Mouse (Mus musculus) forelimb bud, embryonic 11.5 days (tissue): ENCODE measurements around the gene Grb10.
A peak's percentile ranks its signal among the peaks of the same experiment; 100 is the strongest.

Source experiments
- DNase-seq: peaks from one replicate; pipeline ENCODE4 v3.0.0-alpha.2; 2012; ENCODE audit warnings: low read depth, low spot score

Gene Grb10

DNA sequence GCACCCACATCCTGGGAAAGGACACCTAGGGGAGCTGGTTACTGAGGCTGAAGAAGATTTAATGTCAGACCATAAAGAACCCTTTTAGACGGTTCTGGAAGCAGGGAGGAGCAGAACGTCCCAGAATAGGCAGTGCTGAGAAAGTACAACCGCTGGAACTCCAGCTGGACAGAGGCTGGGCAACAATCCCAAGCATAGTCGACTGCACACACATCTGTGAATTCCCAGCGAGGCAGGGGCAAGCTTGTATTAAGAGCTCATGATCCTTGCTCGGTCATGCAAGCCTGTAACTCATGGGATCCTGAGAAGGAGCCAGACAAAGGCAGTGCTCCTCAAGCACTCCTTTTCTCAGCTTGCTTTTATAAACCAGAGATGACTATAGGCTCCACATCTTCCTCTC, 69.7 kb downstream of the Grb10 start:
- no peak for DNase-seq

DNA sequence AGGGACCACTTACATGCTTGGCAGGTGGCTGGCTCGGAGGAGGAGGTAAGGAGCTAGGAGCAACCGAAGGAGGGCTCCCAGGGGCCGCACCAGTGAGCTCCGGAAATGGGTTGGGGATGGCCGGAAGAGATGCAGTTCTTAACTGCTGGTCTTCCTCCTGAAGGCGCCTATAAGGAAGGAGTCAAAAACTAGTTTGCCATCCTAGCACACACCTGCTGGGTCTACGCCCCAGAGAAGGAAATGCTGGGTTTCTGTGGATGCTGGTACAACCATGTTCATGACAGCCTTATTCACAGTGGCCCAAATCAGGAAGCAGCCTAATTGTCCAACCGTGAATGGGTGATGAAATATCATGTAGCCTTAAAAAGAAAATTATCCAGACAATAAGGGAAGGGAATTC, 71.0 kb downstream of the Grb10 start:
- no peak for DNase-seq

DNA sequence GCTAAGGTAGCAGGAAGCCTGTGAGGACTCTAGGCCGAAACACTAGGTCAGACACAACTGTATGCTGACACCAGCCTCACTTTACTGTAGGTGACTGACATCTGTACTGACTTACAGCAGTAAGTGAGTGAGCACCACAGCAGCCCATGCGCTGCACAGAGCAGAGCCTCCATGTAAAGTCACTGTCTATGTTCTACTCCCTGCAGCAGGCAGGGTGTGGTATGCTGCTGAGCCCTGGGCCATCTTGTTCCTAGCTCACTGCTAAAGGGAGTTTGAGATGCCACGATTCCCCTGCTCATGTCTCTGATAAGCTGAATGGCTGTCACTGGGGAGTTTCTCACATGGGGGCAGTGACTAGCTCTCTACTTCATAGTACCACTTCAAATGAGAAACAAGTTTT, 72.3 kb downstream of the Grb10 start:
- no peak for DNase-seq

DNA sequence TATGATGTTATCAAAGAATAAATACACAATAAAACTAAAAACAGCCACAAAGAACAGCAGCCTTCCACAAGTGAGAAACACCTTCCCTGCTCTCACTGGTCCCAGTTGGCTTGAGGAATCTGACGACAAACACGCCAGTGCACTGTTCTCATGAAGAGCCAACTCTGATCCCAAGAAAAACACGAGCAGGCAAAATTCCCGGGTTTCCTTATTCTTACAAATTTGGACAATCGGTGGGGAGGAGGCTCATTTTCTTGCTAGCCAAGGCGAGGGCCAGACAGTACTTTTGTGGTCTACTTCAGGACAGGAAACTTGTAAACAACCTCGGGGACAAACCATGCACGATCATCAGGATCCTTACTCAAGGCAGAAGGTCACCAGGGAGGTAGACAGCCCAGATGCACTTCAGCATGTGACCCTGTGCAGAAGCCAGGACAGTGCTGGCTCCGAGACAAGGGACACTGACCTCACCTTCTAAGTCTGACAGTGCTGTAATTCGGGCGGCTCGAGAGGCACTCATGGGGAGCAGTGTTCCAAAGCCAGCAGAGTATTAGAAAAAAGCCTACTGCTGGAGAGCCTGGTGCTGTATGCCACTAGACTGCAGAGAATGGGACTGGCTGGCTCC, 72.9 kb downstream of the Grb10 start:
- no peak for DNase-seq

DNA sequence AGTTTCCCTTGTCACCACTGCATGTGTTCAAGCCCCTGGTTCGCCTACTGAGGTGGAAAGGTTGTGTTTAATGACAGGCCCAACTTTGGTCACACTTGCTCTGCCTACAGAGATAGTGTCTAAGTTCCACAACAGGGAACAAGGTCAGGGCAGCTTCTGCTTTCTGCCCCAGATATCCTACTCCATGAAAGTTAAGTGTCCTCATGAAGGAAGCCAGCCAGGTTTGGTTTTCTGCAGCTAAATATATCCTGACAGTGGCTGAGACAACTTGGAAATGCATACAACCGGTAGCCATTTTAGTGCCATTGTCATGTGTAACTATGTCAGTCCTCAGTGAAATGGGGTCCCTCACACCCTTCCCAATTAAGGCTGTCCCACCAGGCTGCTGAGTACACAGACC, 73.8 kb downstream of the Grb10 start:
- no peak for DNase-seq

DNA sequence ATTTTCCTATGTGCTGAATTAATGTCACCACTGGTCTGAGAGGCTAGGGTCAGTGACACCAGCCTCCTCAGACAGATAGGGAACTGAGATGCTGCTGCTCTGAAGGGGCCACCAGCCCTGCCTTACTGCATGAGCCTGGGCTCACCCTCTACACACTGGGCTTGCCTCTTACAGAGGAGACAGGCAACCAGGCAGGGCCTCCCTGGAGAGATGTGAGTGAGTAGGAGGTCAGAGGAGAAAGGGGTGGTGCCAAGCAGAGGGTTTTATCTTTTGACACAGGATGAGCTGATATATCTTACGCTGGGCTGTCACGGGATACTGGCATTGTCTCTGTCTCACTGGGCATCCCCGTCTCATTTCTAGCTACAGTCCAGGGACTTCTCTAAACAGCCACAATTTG, 74.9 kb downstream of the Grb10 start:
- DNase-seq: no peak

DNA sequence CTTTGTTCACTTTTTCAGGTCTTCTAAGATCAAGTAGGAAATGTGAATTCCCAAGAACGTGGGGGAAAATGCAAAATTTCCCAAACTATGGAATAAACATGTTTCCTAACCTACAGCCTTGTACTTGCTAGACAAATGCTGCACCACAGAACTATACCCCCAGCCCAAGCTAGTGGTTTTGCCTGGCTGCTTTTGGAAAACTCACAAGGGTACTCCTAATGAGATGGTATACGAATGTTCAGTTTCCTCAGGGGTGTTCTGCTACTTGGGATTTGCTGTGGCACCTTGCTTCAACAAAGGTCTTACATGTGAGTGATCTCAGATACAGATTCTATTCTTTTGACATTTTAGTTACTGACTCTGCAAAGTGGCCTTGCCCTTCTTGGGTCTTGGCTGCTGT, 75.4 kb downstream of the Grb10 start:
- DNase-seq: no peak

DNA sequence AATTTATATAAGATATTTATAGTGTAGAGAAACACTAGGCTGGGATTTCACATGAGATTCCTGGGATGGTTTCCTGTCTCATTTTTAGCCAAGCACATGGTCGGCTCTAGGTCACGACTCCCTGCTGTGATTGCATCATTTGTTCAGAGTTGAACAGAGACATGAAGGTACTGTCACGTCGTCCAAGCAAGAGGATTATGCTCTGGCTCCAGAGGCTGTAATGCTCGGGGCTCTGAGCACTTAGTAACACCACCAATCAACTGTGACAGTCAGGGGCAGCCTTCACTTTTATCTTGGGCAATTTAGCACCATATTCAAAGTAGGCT, 75.9 kb downstream of the Grb10 start:
- no peak for DNase-seq

DNA sequence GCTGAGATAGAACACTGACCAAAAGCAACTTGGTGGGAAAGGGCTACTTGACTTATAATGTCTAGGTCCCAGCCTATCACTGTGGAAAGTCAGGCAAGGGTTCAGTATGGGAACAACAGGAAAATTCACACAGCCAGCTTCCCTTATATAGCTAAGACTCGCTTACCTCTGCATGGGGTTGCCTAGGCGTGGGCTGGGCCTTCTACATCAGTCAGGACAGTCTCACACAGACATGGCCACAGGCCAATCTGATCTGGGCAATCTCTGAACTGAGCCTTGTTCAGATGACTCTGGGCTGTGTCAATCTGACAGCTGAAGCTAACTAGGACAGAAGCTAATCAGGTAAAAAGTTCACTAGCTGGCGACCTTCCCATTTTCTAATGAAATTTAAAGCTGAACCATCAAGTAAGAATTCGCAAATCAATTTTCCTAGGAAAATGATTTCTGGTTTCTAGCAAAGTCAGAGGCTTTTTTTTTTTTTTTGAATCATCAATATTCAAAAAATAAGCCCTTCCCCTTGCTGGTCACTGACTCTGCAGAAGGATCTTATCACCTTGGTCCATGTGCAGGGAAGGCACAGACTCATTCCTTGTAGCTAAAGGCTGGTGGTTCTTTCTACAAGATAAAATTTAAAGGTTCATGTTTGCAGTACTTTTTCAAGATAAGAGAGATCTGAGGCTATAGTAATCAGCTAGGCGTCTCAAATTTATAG, 76.4 kb downstream of the Grb10 start:
- DNase-seq: no peak

DNA sequence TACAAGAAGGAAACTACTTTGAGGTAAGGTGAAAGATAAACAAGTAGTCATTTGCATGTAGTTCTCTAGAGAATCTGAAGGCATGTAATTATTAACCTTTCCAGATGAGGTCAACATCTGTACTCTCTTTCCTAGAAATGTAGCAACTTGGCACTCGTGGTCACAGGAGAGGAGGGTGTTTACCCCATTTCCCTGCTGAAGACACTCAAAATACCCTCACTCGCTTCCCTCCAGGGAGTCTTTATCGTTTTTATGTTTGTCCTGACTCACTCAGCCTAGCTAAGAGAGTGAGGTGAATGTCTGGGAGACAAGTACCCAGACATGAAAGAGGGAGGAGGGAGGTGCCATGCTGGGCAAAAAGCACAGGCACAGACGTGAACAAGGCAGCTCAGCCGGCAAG, 77.6 kb downstream of the Grb10 start:
- DNase-seq: peak; percentile 23

DNA sequence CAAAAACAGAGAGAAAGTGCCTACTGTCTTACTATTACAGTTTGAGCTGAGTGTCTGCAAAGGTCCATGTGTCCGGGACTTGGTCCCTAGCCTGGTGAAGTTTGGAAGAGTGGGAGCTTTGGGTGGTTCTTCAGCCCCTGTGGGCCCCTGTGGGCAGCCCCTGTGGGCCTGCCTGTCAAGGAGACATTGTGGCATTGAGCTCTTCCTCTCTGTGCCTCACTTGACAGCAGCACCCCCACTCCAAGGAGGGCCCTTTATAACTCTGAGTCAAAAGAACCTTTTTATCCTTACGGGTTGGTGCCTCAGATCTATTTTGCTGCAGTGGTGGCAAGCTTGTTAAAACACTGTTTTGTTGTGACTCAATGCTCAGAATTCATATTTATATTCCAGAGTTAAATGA, 78.3 kb downstream of the Grb10 start:
- DNase-seq: no peak

DNA sequence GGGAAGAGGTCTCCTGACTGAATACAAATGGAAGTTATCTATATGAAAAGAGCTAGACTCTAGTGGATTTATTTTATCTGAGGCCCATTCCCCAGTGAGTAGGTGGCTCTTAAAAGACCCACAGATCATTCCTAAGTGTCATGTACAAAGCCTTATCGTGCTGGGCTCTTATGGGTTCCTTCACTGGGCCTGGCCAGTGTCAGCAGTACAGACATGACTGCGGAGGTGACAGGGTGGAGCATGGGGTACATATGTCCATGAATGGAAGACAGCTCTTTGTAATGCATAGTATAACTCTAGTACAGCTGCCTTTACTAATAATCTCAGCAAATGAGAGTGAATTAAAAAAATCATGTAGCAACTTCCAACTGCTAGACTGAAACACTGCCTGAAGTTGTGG, 80.0 kb downstream of the Grb10 start:
- no peak for DNase-seq

DNA sequence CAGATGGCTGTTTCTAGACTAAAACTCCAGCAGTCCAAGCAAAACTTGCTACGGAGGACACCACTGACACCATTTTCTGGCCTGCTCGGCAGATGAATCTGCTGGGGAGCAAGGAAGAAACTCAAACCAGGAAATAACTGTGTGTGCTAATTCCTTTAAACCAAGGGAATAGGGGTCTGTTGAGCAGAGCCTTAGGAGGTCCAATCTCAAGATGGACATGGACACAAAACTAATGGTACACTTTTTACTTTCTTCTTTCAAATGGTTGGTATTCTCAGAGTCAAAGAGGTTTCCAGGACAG, 80.5 kb downstream of the Grb10 start:
- no peak for DNase-seq

DNA sequence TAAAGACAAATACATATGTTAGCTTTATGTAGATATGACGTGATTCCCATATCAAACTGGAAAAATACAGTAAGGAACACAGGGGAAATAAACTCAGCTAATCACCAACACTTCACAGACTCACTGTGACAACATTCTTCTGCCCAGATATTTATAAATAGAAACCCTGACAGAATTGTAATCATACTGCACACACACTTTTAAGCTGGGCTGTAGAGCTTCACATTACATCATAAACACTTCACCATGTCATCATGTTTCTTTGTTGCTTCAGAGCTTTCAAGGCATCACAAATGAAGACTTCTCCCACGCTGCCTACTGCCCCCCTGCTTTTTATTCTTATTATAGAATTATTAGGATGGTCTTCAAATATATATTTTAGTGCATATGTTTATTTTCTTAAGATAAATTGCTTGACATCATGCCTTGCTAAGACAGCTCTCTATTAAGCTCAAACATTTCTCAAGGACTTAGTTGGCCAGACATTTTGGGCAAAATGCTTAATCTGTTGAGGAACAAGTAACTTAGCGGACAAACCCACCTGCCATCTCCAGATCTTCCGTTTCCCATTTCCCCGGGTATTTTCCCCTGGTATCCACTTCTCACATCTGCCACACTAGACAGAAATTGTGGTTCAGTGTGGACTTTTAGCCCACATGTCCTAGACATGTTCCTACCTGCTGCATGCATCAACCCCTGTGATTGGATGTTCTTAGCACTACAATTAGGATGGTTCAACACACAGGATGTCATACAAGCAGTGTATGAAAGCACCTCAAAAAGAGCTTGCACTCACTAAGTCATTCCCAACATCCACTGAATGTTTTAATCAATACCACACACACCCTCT, 81.0 kb downstream of the Grb10 start:
- no peak for DNase-seq

DNA sequence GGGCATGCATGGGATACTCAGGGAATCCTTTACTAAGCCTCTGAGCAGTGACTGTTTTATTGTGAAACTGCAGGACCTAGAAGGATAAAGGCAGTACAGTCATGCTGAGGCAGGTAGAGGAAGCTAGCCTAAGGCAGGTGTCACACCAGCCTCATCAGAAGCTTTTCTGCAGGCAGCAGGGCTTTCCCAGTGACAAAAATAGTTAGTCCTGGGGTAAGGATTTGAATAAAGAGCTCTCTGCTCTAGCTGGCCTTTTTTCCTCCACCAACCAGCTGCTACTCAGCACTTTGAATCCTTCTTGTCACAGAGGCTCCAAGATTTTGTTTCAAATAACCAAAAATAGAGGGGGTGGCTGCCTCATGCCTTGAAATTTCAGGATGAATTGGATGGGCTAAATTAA, 82.7 kb downstream of the Grb10 start:
- no peak for DNase-seq

DNA sequence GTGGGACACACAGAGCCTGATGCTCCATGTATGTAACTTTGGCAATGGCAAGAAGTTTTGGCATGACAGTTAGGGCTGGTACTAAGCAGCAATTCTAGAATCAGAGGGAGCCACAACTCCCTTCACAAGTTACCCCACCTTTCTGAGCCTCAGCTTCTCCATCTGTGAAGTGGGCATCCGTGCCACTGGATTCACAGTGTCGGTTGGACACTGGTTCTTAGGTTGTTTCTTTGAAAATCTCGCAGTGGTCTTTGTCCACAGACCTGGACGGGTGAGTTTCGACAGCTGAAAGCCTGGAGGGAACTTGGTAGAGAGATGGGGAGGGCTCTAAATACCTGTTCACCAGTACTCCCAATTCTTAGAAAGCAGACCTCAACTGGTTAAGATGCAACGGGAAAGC, 83.9 kb downstream of the Grb10 start:
- no peak for DNase-seq

DNA sequence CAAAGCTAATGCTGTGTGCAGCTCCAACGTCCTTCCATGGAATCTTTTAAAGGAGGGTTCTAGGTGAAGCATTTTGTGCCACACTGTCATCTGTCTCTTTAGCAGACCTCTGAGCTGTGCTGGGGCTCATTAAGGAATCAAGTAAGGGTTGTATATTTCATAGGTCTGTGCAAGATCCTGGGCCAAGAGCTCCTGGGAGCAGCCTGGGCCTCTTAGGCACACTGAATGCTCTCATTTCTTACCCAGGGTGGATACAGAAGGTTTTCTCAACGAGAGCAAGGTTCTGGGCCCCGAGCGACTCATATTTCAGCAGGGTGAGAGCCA, 84.4 kb downstream of the Grb10 start:
- no peak for DNase-seq

DNA sequence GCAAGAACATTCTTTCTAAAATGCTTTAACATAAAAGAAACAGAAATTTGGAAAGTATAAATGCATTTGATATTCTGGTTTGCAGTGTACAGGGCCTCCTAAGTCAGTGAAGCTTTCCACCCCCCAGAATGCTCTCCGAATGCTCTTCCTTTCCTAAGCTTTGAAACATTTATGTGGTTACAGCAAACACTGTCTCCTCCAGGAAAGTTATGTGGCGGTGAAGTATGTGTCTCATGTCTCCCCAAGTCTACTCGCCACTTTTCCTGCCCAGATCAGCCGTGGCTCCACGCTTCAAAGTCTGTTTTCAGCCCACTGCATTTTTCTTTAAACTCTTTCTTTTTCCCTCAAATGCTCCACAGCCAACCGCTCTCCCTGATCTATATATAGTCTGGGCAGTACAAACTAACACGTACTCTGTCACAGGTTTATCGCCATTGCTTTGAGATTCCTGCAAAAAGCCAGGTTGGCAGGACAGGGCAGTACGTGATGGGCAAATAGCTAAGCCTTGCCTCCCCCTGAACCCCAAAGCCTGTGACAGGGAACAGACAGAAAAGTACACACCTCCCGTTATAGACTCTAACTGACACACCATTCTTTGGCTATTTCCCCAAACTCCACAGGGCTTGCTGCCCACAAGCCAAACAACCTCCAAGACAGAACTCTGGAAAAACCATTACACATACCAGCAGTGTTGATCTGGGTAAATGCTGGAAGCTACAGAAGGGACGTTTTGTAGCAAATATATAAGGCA, 84.9 kb downstream of the Grb10 start:
- no peak for DNase-seq

DNA sequence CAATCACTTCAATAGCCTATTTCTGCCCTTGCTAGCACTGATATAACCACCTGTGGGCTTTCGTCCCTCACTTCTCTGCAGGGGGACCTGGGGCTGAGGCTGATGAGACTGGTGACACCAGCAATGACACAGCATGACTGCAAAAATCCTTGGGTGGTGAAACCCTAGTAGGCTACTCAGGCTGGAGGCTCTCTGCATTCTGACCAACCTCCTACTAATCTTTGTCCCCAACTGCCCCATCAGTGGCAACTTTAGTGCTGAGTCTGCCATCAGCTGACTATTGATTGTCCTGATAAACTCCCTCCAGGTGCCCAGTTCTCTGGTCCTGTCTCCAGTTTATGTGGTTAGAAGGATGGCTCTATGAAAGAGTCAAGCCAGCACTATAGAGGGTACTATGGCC, 85.9 kb downstream of the Grb10 start:
- no peak for DNase-seq

DNA sequence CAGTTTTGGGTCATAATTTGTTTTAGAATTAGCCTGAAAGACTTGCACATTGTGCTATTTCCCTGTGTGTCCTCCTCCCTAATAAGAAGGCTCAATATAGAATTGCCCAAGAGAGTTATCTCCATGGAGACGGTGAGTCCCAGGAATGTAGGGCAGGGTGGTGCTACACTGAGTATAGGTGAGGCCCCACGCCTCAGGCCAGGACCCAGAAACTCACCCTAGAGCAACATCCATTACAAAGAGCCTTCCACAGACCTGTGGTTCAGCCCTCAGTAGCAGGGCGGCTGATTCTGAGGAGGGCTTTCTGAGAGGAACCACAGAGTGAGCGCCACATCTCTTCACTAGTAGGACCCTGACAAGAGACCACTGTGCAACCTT, 89.5 kb downstream of the Grb10 start:
- no peak for DNase-seq

DNA sequence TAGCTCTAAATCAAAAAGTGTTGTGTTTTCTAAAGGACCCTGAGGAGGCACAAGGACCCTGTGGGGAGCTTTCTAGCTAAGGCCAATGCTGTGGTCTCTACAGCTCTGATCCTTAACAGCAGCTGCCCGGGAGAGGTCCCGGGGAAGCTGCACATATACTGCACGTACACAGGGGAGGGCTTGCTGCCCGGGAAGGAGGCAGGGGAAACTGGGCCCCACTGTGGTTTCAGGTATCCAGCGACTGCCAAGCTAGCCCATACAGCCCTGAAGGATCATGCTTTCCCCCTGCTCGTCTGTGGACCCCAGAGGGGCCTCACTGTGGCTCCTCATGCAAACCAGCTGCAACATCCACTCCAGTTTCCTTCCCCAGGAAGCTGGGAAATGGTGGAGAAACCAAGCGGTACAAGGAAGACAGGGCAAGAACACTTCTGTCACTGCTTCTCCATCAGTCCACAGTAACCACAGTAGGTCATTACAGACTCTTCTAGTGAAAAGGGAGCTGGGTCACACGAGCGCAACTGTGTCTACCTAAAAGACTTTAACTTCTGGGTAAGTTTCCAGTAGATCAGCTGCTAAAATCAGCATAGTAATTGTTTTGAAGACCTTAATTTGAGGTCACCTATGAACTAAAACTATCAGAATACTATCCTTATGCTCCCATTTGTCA, 90.0 kb downstream of the Grb10 start:
- DNase-seq: peak; percentile 49

DNA sequence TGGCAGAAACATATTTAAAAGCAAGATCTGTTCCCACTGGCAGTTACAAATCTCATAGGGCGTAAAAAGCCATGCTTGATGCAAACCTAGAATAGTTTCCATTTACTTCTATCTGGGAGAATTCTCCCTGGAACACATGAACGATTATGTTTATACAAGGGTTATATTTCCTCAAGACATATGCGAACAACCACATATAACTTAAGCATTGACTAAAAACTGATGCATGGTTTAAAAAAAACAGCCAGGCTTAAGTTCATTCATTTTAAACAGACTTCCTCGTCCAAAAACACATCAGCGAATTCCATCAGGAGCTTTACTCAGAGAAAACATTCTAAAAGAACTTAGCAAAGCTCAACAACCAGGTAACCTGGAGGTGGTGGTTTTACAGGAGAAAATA, 90.6 kb downstream of the Grb10 start:
- no peak for DNase-seq
